Mouse (Mus musculus) kidney, adult 2 months (tissue): ENCODE results near the gene Pfn1. TPM values are rescaled to one million over a fixed set of nuclear protein-coding genes. Genes with fewer than 3 reads are reported as not detected.

Source experiments
- DNase-seq: peaks from one replicate; pipeline ENCODE4 v3.0.0; 2021
- H3K27ac ChIP-seq: fragments of 200-500 bp; 2 replicates; pipeline ENCODE4 v1.5.1; 2012; ENCODE audit warnings: low read depth, low read length, control low read depth, inconsistent platforms; ENCODE audit not compliant: insufficient read depth
- H3K27me3 ChIP-seq: fragments of 200-500 bp; replicated peaks from 2 replicates; pipeline ENCODE4 v1.6.1; 2012; ENCODE audit warnings: mild to moderate bottlenecking, moderate library complexity, low read length, inconsistent platforms; ENCODE audit not compliant: control insufficient read depth, insufficient read depth
- H3K36me3 ChIP-seq: fragments of 200-500 bp; 2 replicates; pipeline ENCODE4 v1.6.1; 2012; ENCODE audit warnings: mild to moderate bottlenecking, moderate library complexity, low read length, inconsistent platforms; ENCODE audit not compliant: control insufficient read depth, insufficient read depth
- H3K4me1 ChIP-seq: fragments of 200-500 bp; 2 replicates; pipeline ENCODE4 v1.6.1; 2011; ENCODE audit warnings: low read length; ENCODE audit not compliant: control insufficient read depth, insufficient read depth
- H3K4me3 ChIP-seq: fragments of 200-500 bp; 2 replicates; pipeline ENCODE4 v1.5.1; 2011; ENCODE audit warnings: mild to moderate bottlenecking, low read depth, low read length, control low read depth; ENCODE audit not compliant: insufficient read depth
- CTCF ChIP-seq: fragments of 200-500 bp; conservative IDR thresholded peaks from 2 replicates; pipeline ENCODE4 v1.5.1; 2011; ENCODE audit warnings: low read depth, mild to moderate bottlenecking, control low read depth, low read length, moderate library complexity, mixed read lengths; ENCODE audit not compliant: insufficient read depth, insufficient read length
- POLR2A ChIP-seq: fragments of 200-500 bp; IDR thresholded peaks from one replicate; pipeline ENCODE4 v1.6.1; 2011; ENCODE audit warnings: low read depth, low read length, control low read depth
- whole genome bisulfite sequencing: fragments of 180-500 bp; shearing (Covaris S2); methylation state at CpG from one replicate; pipeline ENCODE4 v1.1.7; 2018; 5-methylcytosine and 5-hydroxymethylcytosine counted together
- polyA plus RNA-seq: library from polyadenylated mRNA; depleted of rRNA; stranded (reverse); fragments of >200 nt; gene quantifications from 2 replicates; pipeline ENCODE4 v1.2.3, GENCODE M21; 2012

Pfn1 gene
- polyA plus RNA-seq, 1 experiment = 750 TPM

DNA sequence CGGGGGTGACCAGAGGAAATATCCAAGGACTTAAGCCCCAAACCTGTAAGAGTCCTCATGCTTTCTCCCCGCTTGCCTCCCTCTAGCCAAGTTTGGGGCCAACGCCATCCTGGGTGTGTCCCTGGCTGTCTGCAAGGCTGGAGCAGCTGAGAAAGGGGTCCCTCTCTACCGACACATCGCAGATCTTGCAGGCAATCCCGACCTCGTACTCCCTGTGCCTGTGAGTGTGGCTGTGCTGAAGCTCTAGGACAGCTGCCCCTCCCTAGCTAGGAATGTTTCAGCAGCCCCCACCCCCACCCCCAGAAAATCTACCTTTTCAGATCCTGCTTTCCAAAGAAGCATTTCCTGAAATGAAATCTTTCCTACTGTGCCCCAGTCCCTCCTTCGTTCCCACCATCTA lies 4.5 kb upstream of the Pfn1 start:
- Histone ChIP-seq H3K36me3 (no peaks in the 10 kb centered on the region), H3K27me3 (no peaks in the 10 kb centered on the region), H3K4me1 (0 out of 2 replicates have a peak, but pooled peaks cover 2% of the 10 kb centered on the region), H3K27ac (no peak overlapping the region), H3K4me3 (no peak overlapping the region)
- DNase-seq = no peak
- TF ChIP-seq POLR2A (no peak), CTCF (no peak)
- 83% methylated on average over 8 of the region's 8 CpGs for WGBS

DNA sequence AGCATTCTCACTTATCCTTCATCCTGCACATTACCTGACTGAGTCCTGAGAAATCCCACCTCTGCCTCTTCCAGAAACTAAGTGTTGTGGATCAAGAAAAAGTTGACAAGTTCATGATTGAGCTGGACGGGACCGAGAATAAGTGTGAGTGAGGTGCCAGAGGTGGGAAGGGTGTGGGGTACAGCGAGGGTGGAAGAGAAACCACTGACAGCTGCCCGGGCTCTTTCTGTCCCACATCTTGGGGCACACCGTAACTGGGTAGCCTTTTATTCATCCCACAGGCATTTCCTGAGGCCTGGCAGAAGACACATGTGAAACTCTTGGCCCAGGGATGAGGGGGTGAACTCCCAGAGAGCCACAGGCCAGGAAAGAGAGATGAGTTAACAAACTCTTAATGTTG lies 4.1 kb upstream of the Pfn1 start:
- H3K27ac ChIP-seq = no peak overlapping the region
- H3K4me3 ChIP-seq = no peak overlapping the region
- no peak for DNase-seq
- 86% methylated on average over 5 of the region's 5 CpGs for WGBS
- 0 out of 2 replicates have a peak, but pooled peaks cover 2% of the 10 kb centered on the region for H3K4me1 ChIP-seq
- TF ChIP-seq POLR2A (no peak), CTCF (no peak)
- H3K36me3 ChIP-seq = no peaks in the 10 kb centered on the region
- H3K27me3 ChIP-seq = no peaks in the 10 kb centered on the region

GRCm38 (mm10) chr11:70657991-70658390 lies 3.5 kb upstream of the Pfn1 start:
- Histone ChIP-seq H3K4me1 (peaks cover 3% of the 10 kb centered on the region; the same call in 1 of the 2 replicates), H3K4me3 (no peak overlapping the region), H3K27me3 (no peaks in the 10 kb centered on the region), H3K36me3 (no peaks in the 10 kb centered on the region), H3K27ac (no peak overlapping the region)
- TF ChIP-seq CTCF (no peak), POLR2A (no peak)
- DNase-seq = no peak
- 70% methylated on average over 9 of the region's 9 CpGs for WGBS

GRCm38 (mm10) chr11:70657573-70657972 lies 3.1 kb upstream of the Pfn1 start:
- DNase-seq = no peak
- H3K27ac ChIP-seq = no peak overlapping the region
- 53% methylated on average over 6 of the region's 6 CpGs for WGBS

DNA sequence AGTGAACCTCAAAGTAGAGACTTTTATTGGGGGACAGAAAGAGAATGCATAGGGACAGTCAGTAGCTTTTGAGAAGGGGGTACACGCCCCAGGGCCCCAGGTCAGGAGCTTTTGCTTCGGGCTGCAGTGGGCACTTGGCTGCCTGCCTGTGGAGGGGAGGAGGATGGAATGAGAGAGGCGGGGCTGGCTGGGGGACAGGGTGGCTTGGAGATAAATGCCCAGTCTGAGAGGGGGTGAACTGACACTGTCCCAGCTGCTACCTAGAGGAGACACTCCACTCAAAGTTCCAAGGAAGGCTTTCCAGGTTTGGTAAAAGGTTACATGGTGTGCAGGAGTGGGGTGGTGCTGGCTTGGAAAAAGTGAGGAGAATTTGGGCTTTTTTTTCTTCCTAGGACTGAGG lies 2.5 kb upstream of the Pfn1 start, which contains the start of gene Eno3:
Eno3 (plus strand) TSS at position 239 of the 400 bp plus-strand sequence.
- WGBS = 64% methylated on average over 3 of the region's 3 CpGs
- peaks cover 10% of the 10 kb centered on the region; the same call in 1 of the 2 replicates for H3K4me1 ChIP-seq
- peak within 1 kb of the TSS; percentile 100 for H3K4me3 ChIP-seq
- no peaks in the 10 kb centered on the region for H3K36me3 ChIP-seq
- H3K27ac ChIP-seq = peak within 1 kb of the TSS; percentile 93
- no peaks in the 10 kb centered on the region for H3K27me3 ChIP-seq
- no peak for DNase-seq
- TF ChIP-seq POLR2A (no peak), CTCF (no peak)

More at GRCm38 (mm10) chr11:70657573-70657972, 3.1 kb upstream of the Pfn1 start:
- no peak for TF ChIP-seq POLR2A
- TF ChIP-seq CTCF = no peak
- Histone ChIP-seq H3K4me1 (peaks cover 7% of the 10 kb centered on the region; the same call in 1 of the 2 replicates), H3K36me3 (no peaks in the 10 kb centered on the region), H3K27me3 (no peaks in the 10 kb centered on the region), H3K4me3 (no peak overlapping the region)

DNA sequence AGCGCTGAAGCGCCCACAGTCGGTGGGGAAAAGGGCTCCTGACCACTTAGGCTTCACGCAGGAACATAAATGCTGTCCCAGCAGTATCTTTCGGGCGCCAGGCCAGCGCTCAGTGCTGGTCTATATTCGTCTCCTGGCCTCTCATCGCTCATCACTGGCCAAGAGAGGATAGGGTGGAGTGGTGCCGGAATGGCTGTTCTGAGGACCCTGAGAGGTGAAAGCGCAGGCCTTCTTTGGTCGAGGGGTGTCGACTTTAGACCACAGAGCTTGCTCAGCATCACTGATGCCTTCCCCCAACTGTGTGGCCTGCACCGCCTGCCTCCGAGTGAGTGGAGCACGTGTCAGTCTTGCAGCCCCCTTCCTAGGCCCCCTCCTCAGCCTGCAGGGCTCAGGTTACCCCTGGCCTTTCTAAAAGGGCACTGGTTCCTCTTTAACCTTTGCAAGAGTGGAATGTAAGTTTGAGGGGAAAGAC lies 2.0 kb upstream of the Pfn1 start:
- Histone ChIP-seq H3K27ac (peak overlapping the region; percentile 93), H3K4me3 (peak overlapping the region; percentile 100), H3K4me1 (peaks cover 12% of the 10 kb centered on the region; the same call in 1 of the 2 replicates), H3K27me3 (no peaks in the 10 kb centered on the region), H3K36me3 (no peaks in the 10 kb centered on the region; the same call in 1 of the 2 replicates)
- TF ChIP-seq CTCF = no peak
- peak; percentile 64 for DNase-seq
- 49% methylated on average over 16 of the region's 16 CpGs for WGBS

GRCm38 (mm10) chr11:70655571-70656455 lies 1.4 kb upstream of the Pfn1 start:
- Histone ChIP-seq H3K27ac (peak overlapping the region; percentile 93), H3K27me3 (no peaks in the 10 kb centered on the region), H3K4me1 (peaks cover 12% of the 10 kb centered on the region; the same call in 1 of the 2 replicates), H3K36me3 (peaks cover 3% of the 10 kb centered on the region; the same call in 1 of the 2 replicates), H3K4me3 (peak overlapping the region; percentile 100)
- peak; percentile 58 for DNase-seq
- 3% methylated on average over 61 of the region's 61 CpGs for WGBS
- TF ChIP-seq CTCF = no peak
- TF ChIP-seq POLR2A = no peak
